Mouse (Mus musculus) CH12.LX (cell line): Measurements from ENCODE around the gene Cplane1. TPM values are rescaled to one million over a fixed set of nuclear protein-coding genes. Genes with fewer than 3 reads are reported as not detected.

Experiments
- DNase-seq: peaks from one replicate; pipeline ENCODE4 v3.0.0-alpha.2; 2013; ENCODE audit errors: extremely low read depth
- H3K27ac ChIP-seq: 2 replicates; pipeline ENCODE4 v1.5.1; 2012; ENCODE audit warnings: low read depth, mild to moderate bottlenecking, control low read depth, moderate library complexity; ENCODE audit not compliant: insufficient read depth
- H3K27me3 ChIP-seq: replicated peaks from 2 replicates; pipeline ENCODE3; 2012; ENCODE audit warnings: inconsistent platforms
- H3K36me3 ChIP-seq, 2 experiments: replicated peaks in 1 of 2; 2 replicates each; pipeline versions ENCODE3 to v1.6.1; 2012; ENCODE audit warnings: inconsistent platforms in 1 of 2, low read length in 1 of 2, mild to moderate bottlenecking in 1 of 2, mixed read lengths in 1 of 2, moderate library complexity in 1 of 2; ENCODE audit not compliant: control insufficient read depth in 1 of 2, insufficient read depth in 1 of 2
- H3K4me1 ChIP-seq, 2 experiments: 2 replicates each; pipeline ENCODE4 v1.6.1; 2012; ENCODE audit warnings: inconsistent platforms in 1 of 2, moderate library complexity in 1 of 2; ENCODE audit not compliant: insufficient read depth in 2 of 2, control insufficient read depth in 1 of 2
- H3K4me2 ChIP-seq: 2 replicates; pipeline ENCODE4 v1.6.1; 2012; ENCODE audit warnings: low read depth, mild to moderate bottlenecking, control low read depth; ENCODE audit not compliant: poor library complexity, insufficient read depth, severe bottlenecking
- H3K4me3 ChIP-seq, 3 experiments: fragments of 150-350 bp in 1 of 3; sonication (generic) in 1 of 3; replicated peaks in 1 of 3; 2 replicates each; pipeline versions ENCODE3 to v1.5.1; 2011 to 2012; ENCODE audit warnings: low read depth in 2 of 3, low read length in 2 of 3, mild to moderate bottlenecking in 2 of 3, moderate library complexity in 2 of 3, control low read depth in 1 of 3, improper control_type of control experiment in 1 of 3, inconsistent platforms in 1 of 3, mixed read lengths in 1 of 3; ENCODE audit not compliant: poor library complexity in 1 of 3
- H3K79me2 ChIP-seq: replicated peaks from 2 replicates; pipeline ENCODE4 v1.6.1; 2012; ENCODE audit warnings: mild to moderate bottlenecking, moderate library complexity; ENCODE audit not compliant: control insufficient read depth, poor library complexity, insufficient read depth, severe bottlenecking; ENCODE audit errors: extremely low read depth
- H3K9ac ChIP-seq: 2 replicates; pipeline ENCODE4 v1.6.1; 2012; ENCODE audit warnings: low read depth, mild to moderate bottlenecking, control low read depth, moderate library complexity; ENCODE audit not compliant: insufficient read depth
- H3K9me3 ChIP-seq: replicated peaks from 2 replicates; pipeline ENCODE3; 2012; ENCODE audit warnings: low read length, inconsistent platforms, mixed read lengths
- CHD1 ChIP-seq: IDR thresholded peaks from 2 replicates; pipeline ENCODE4 v1.6.1; 2012; ENCODE audit warnings: low read depth, low read length, improper control_type of control experiment, inconsistent platforms
- CHD2 ChIP-seq: IDR thresholded peaks from 2 replicates; pipeline ENCODE4 v1.6.1; 2011; ENCODE audit warnings: low read length, improper control_type of control experiment
- E2F4 ChIP-seq: IDR thresholded peaks from 2 replicates; pipeline ENCODE4 v1.6.1; 2011; ENCODE audit warnings: low read depth, low read length, improper control_type of control experiment; ENCODE audit not compliant: insufficient replicate concordance
- ELF1 ChIP-seq: IDR thresholded peaks from 2 replicates; pipeline ENCODE4 v1.6.1; 2014; ENCODE audit warnings: low read depth, mild to moderate bottlenecking, inconsistent platforms, low read length, improper control_type of control experiment
- EP300 ChIP-seq: IDR thresholded peaks from 2 replicates; pipeline ENCODE4 v1.6.1; 2011; ENCODE audit warnings: low read length, improper control_type of control experiment
- ETS1 ChIP-seq: conservative IDR thresholded peaks from 2 replicates; pipeline ENCODE4 v1.6.1; 2012; ENCODE audit warnings: low read depth, mild to moderate bottlenecking, inconsistent platforms, low read length, improper control_type of control experiment, moderate library complexity
- GABPA ChIP-seq: IDR thresholded peaks from 2 replicates; pipeline ENCODE4 v1.6.1; 2012; ENCODE audit warnings: low read depth, low read length, improper control_type of control experiment, inconsistent platforms; ENCODE audit not compliant: insufficient replicate concordance
- IRF4 ChIP-seq: IDR thresholded peaks from 2 replicates; pipeline ENCODE4 v1.6.1; 2014; ENCODE audit warnings: low read depth, mild to moderate bottlenecking, inconsistent platforms, low read length, improper control_type of control experiment
- KAT2A ChIP-seq: IDR thresholded peaks from 2 replicates; pipeline ENCODE4 v1.6.1; 2012; ENCODE audit warnings: low read length, improper control_type of control experiment, inconsistent platforms; ENCODE audit not compliant: insufficient replicate concordance
- MAX ChIP-seq: IDR thresholded peaks from 2 replicates; pipeline ENCODE4 v1.6.1; 2011; ENCODE audit warnings: low read length, improper control_type of control experiment
- MEF2A ChIP-seq: IDR thresholded peaks from 2 replicates; pipeline ENCODE4 v1.6.1; 2014; ENCODE audit warnings: low read depth, mild to moderate bottlenecking, inconsistent platforms, low read length, improper control_type of control experiment, borderline replicate concordance
- MXI1 ChIP-seq: IDR thresholded peaks from 2 replicates; pipeline ENCODE4 v1.6.1; 2011; ENCODE audit warnings: mild to moderate bottlenecking, low read depth, low read length, improper control_type of control experiment
- MYC ChIP-seq: IDR thresholded peaks from 2 replicates; pipeline ENCODE4 v1.6.1; 2011; ENCODE audit warnings: low read depth, mild to moderate bottlenecking, improper control_type of control experiment, low read length
- NELFE ChIP-seq: IDR thresholded peaks from 2 replicates; pipeline ENCODE4 v1.6.1; 2011; ENCODE audit warnings: low read depth, low read length, improper control_type of control experiment
- PAX5 ChIP-seq: IDR thresholded peaks from 2 replicates; pipeline ENCODE4 v1.6.1; 2012; ENCODE audit warnings: low read length, inconsistent platforms, mixed read lengths
- POLR2A ChIP-seq: IDR thresholded peaks from 2 replicates; pipeline ENCODE4 v1.6.1; 2011; ENCODE audit warnings: low read depth, mild to moderate bottlenecking, improper control_type of control experiment, low read length
- POLR2AphosphoS2 ChIP-seq: IDR thresholded peaks from 2 replicates; pipeline ENCODE4 v1.6.1; 2011; ENCODE audit warnings: low read depth, low read length, improper control_type of control experiment
- SMC3 ChIP-seq: IDR thresholded peaks from 2 replicates; pipeline ENCODE4 v1.6.1; 2011; ENCODE audit warnings: low read depth, low read length, improper control_type of control experiment
- TCF12 ChIP-seq: IDR thresholded peaks from 2 replicates; pipeline ENCODE4 v1.6.1; 2014; ENCODE audit warnings: low read depth, mild to moderate bottlenecking, inconsistent platforms, low read length, improper control_type of control experiment
- UBTF ChIP-seq: IDR thresholded peaks from 2 replicates; pipeline ENCODE4 v1.6.1; 2012; ENCODE audit warnings: low read depth, mild to moderate bottlenecking, inconsistent platforms, low read length, improper control_type of control experiment, moderate library complexity
- USF2 ChIP-seq: conservative IDR thresholded peaks from 2 replicates; pipeline ENCODE4 v1.6.1; 2011; ENCODE audit warnings: low read depth, low read length, improper control_type of control experiment
- ZMIZ1 ChIP-seq: IDR thresholded peaks from 2 replicates; pipeline ENCODE4 v1.6.1; 2012; ENCODE audit warnings: low read depth, mild to moderate bottlenecking, inconsistent platforms, low read length, improper control_type of control experiment
- ZNF384 ChIP-seq: IDR thresholded peaks from 2 replicates; pipeline ENCODE4 v1.6.1; 2012; ENCODE audit warnings: low read depth, low read length, improper control_type of control experiment, inconsistent platforms
- dilution Hi-C: fragments of 300-500 bp; cut with MboI; formaldehyde crosslinking; loops from 2 replicates; pipeline ENCODE4 v1.14.3; 2020; ENCODE audit warnings: low sequenced_read_pairs; ENCODE audit not compliant: extremely low pct_unique_long_range_greater_than_20kb, extremely low pct_ligation_motif_present
- in situ Hi-C: fragments of 300-500 bp; cut with MboI; formaldehyde crosslinking; loops from 3 replicates; pipeline ENCODE4 v1.14.3; 2019; ENCODE audit warnings: low sequenced_read_pairs, low pct_ligation_motif_present, low pct_unique_long_range_greater_than_20kb, mixed read lengths
- polyA plus RNA-seq: library from polyadenylated mRNA; unstranded; fragments of >175 nt; gene quantifications from 2 replicates; pipeline ENCODE4 v1.2.1, GENCODE M21; 2012; ENCODE audit warnings: low read depth; ENCODE audit not compliant: insufficient read length
- total RNA-seq, 2 experiments: library from RNA; depleted of rRNA; stranded (reverse); fragments of 300-350 nt in 1 of 2; fragments of >200 nt in 1 of 2; gene quantifications; 2 replicates each; pipeline ENCODE4 v1.2.3; 2012 to 2014

The Cplane1 gene
- total and polyA plus RNA-seq, 3 experiments = 2.1 to 5.9 (median 3.7) TPM

DNA sequence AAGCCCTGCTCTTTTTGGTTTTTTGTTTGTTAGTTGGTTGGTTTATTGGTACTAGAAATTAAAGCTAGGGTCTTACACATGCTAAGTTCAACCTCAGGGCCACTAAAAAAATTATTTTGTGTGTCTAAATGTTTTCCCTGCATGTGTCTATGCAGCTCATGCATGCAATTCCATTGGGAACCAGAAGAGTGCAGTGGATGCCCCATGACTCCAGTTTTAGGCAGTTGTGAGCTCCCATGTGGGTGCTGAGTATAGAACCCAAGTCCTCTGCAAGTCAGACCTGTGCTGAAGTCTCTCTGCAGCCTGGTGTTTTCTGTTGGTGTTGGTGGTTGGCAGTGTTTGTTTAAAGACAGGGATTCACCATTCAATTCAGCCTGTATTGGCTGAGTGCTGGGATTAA is 37.1 kb upstream of the Cplane1 start:
- no peak overlapping the region for H3K4me3 ChIP-seq
- no peak overlapping the region for H3K27ac ChIP-seq
- no peaks in the 10 kb centered on the region for H3K79me2 ChIP-seq
- no peak overlapping the region for H3K9ac ChIP-seq
- H3K36me3 ChIP-seq = peaks cover 66 to 94% of the 10 kb centered on the region in 2 experiments
- no peak overlapping the region for H3K4me2 ChIP-seq
- dilution Hi-C loops = no loop called here
- in situ Hi-C loops = no loop called here
- DNase-seq = no peak
- no peaks in the 10 kb centered on the region for H3K9me3 ChIP-seq
- no peaks in the 10 kb centered on the region for H3K4me1 ChIP-seq
- no peak for TF ChIP-seq USF2
- TF ChIP-seq MYC = no peak
- TF ChIP-seq CHD1 = no peak
- TF ChIP-seq UBTF = no peak
- no peak for TF ChIP-seq ETS1
- no peak for TF ChIP-seq ELF1
- no peak for TF ChIP-seq E2F4
- no peak for TF ChIP-seq KAT2A
- no peak for TF ChIP-seq NELFE
- no peak for TF ChIP-seq ZNF384
- no peak for TF ChIP-seq EP300
- TF ChIP-seq POLR2AphosphoS2 = no peak
- TF ChIP-seq MAX = no peak
- TF ChIP-seq MXI1 = no peak
- no peak for TF ChIP-seq CHD2
- TF ChIP-seq PAX5 = no peak
- TF ChIP-seq TCF12 = no peak
- TF ChIP-seq MEF2A = no peak
- TF ChIP-seq SMC3 = no peak
- no peak for TF ChIP-seq GABPA
- TF ChIP-seq, all 38 proteins: peak for 0
- no peaks in the 10 kb centered on the region for H3K27me3 ChIP-seq

- TF ChIP-seq KAT2A (no peak), IRF4 (no peak), POLR2A (no peak), UBTF (no peak), ZMIZ1 (no peak), ETS1 (no peak), SMC3 (no peak)
- Histone ChIP-seq H3K27ac (no peak overlapping the region), H3K9ac (no peak overlapping the region), H3K4me1 (no peaks in the 10 kb centered on the region), H3K9me3 (no peaks in the 10 kb centered on the region), H3K36me3 (peaks cover 59 to 92% of the 10 kb centered on the region in 2 experiments), H3K79me2 (no peaks in the 10 kb centered on the region), H3K4me2 (no peak overlapping the region), H3K27me3 (no peaks in the 10 kb centered on the region), H3K4me3 (no peak overlapping the region)
- in situ Hi-C loops = no loop called here
- dilution Hi-C loops = no loop called here
- DNase-seq = no peak
Measured at GRCm38 (mm10) chr15:8135606-8136005, 33.3 kb upstream of the Cplane1 start.
